Mouse (Mus musculus) brown adipose tissue, adult 24 weeks (tissue): ENCODE data around the gene Ugt1a7c. TPM values are rescaled to one million over a fixed set of nuclear protein-coding genes. Genes with fewer than 3 reads are reported as not detected.
"Not testable (repeated sequence)": the region's sequence is repeated elsewhere in the genome, so short reads cannot be mapped to it uniquely, and the experiment has no call there.

Experiments used
- H3K27ac ChIP-seq: fragments of 200-500 bp; replicated peaks from 2 replicates; pipeline ENCODE4 v1.5.1; 2012; ENCODE audit warnings: low read depth, mild to moderate bottlenecking, low read length
- H3K4me1 ChIP-seq: fragments of 200-500 bp; 2 replicates; pipeline ENCODE4 v1.6.1; 2012; ENCODE audit warnings: low read length, mixed read lengths; ENCODE audit not compliant: control insufficient read depth, insufficient read depth, insufficient read length
- H3K4me3 ChIP-seq: fragments of 200-500 bp; 2 replicates; pipeline ENCODE4 v1.5.1; 2012; ENCODE audit warnings: low read depth, mild to moderate bottlenecking, low read length, moderate library complexity; ENCODE audit not compliant: insufficient read depth
- polyA plus RNA-seq: library from polyadenylated mRNA; stranded (reverse); fragments of >200 nt; gene quantifications from 2 replicates; pipeline ENCODE4 v1.2.4, GENCODE M21; 2012; ENCODE audit not compliant: missing spikeins, insufficient read depth, insufficient read length

The Ugt1a7c gene
- polyA plus RNA-seq, 1 experiment = 1.5 TPM

GRCm38 (mm10) chr1:88103697-88104468 lies 9.0 kb downstream of the Ugt1a7c start:
- H3K4me1 ChIP-seq, H3K4me3 ChIP-seq, H3K27ac ChIP-seq: not testable (repeated sequence)

GRCm38 (mm10) chr1:88104667-88105430 lies 10.0 kb downstream of the Ugt1a7c start:
- no peak overlapping the region; the same call in 1 of the 2 replicates for H3K27ac ChIP-seq
- 0 out of 2 replicates have a peak, but pooled peaks cover 3% of the 10 kb centered on the region for H3K4me1 ChIP-seq
- H3K4me3 ChIP-seq = no peak overlapping the region

- Histone ChIP-seq H3K4me3 (no peak overlapping the region), H3K4me1 (0 out of 2 replicates have a peak, but pooled peaks cover 3% of the 10 kb centered on the region), H3K27ac (peak overlapping the region; percentile 84; the same call in 1 of the 2 replicates)
Observed at GRCm38 (mm10) chr1:88105656-88106055, 10.8 kb downstream of the Ugt1a7c start.

- not testable (repeated sequence) for H3K27ac ChIP-seq, H3K4me3 ChIP-seq, H3K4me1 ChIP-seq
Observed at GRCm38 (mm10) chr1:88109027-88109557, 14.2 kb downstream of the Ugt1a7c start.

- H3K4me3 ChIP-seq, H3K27ac ChIP-seq, H3K4me1 ChIP-seq: not testable (repeated sequence)
Observed at GRCm38 (mm10) chr1:88109604-88110003, 14.7 kb downstream of the Ugt1a7c start.

GRCm38 (mm10) chr1:88112769-88113168 lies 17.9 kb downstream of the Ugt1a7c start:
- not testable (repeated sequence) for H3K4me1 ChIP-seq, H3K27ac ChIP-seq, H3K4me3 ChIP-seq

- H3K4me1 ChIP-seq, H3K27ac ChIP-seq, H3K4me3 ChIP-seq: not testable (repeated sequence)
Observed at GRCm38 (mm10) chr1:88120550-88120949, 25.7 kb downstream of the Ugt1a7c start.

GRCm38 (mm10) chr1:88121521-88121920 lies 26.7 kb downstream of the Ugt1a7c start:
- H3K27ac ChIP-seq, H3K4me3 ChIP-seq, H3K4me1 ChIP-seq: not testable (repeated sequence)

- not testable (repeated sequence) for H3K4me3 ChIP-seq, H3K27ac ChIP-seq, H3K4me1 ChIP-seq
Observed at GRCm38 (mm10) chr1:88125827-88126360, 31.0 kb downstream of the Ugt1a7c start.

- not testable (repeated sequence) for H3K4me3 ChIP-seq, H3K27ac ChIP-seq, H3K4me1 ChIP-seq
Observed at GRCm38 (mm10) chr1:88129091-88129490, 34.2 kb downstream of the Ugt1a7c start.

GRCm38 (mm10) chr1:88130223-88130622 lies 35.4 kb downstream of the Ugt1a7c start:
- H3K4me3 ChIP-seq, H3K27ac ChIP-seq, H3K4me1 ChIP-seq: not testable (repeated sequence)

GRCm38 (mm10) chr1:88133908-88134456 lies 39.1 kb downstream of the Ugt1a7c start:
- Histone ChIP-seq H3K4me1 (peaks cover 3% of the 10 kb centered on the region; the same call in 1 of the 2 replicates), H3K4me3 (no peak overlapping the region), H3K27ac (no peak overlapping the region)

GRCm38 (mm10) chr1:88134457-88135011 lies 39.7 kb downstream of the Ugt1a7c start, which contains the start of gene Ugt1a6a:
Ugt1a6a (plus strand) TSS chr1:88134809.
- H3K27ac ChIP-seq = not testable (repeated sequence)

GRCm38 (mm10) chr1:88135229-88135904 lies 40.5 kb downstream of the Ugt1a7c start:
- not testable (repeated sequence) for H3K4me3 ChIP-seq, H3K27ac ChIP-seq, H3K4me1 ChIP-seq

More at GRCm38 (mm10) chr1:88134457-88135011, 39.7 kb downstream of the Ugt1a7c start, which contains the start of gene Ugt1a6a:
- H3K4me3 ChIP-seq, H3K4me1 ChIP-seq: not testable (repeated sequence)
